Mouse (Mus musculus): ENCODE results near the gene Eng. TPM values are rescaled to one million over a fixed set of nuclear protein-coding genes. Genes with fewer than 3 reads are reported as not detected.

Gene Eng
- polyA plus RNA-seq, 1 experiment, result 31.6 TPM

DNA sequence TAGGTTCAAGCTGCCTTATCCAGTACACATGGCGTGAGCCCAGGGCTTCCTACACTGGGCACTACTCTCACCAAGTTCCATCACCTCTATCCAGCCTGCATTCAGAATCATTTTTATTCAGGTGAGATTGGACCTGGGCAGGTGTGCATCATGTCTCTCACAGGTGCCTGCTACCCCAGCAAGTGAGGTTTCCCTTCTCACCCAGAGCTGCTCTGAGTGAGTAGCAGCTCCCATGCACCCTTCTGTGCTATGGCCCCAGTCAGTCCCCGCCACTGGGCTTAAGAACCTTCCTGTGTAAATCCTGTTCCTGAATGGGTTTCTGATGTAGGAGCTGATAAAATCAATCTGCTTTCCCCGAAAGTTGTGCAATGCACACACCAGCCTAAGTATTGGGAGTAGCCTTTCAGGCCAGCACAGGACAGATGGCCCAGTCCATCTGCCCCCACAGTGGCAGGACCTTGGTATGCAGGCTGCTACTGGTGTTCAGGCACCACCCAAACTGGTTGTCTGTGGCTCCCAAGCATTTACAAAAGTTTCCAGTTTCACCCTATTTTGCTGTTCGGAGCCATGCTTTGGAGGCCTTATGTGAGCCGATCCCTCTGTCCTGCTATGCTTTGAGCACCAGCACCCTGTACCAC is 22.2 kb upstream of the Eng start:
- TF ChIP-seq POLR2A (IDR thresholded peaks at IDR 0.05; ENCODE audit: borderline replicate concordance, insufficient read depth, low read length) (no peak), CTCF (IDR thresholded peaks at IDR 0.05; ENCODE audit: borderline replicate concordance, insufficient read depth, low read depth, low read length) (0 out of 2 replicates have a peak, but pooled peaks have one; percentile 1)
- Histone ChIP-seq H3K4me3 (replicated peaks; ENCODE audit: insufficient read depth, low read depth, low read length) (no peak overlapping the region), H3K4me1 (ENCODE audit: control insufficient read depth, insufficient read depth, low read length) (peaks cover 41% of the 10 kb centered on the region), H3K27me3 (ENCODE audit: control insufficient read depth, insufficient read depth, low read length) (no peaks in the 10 kb centered on the region), H3K27ac (ENCODE audit: insufficient read depth, low read length) (0 out of 2 replicates have a peak overlapping the region, but pooled peaks have one; percentile 38)
- peak in 1 of 2 experiments; percentile 36 for DNase-seq
- WGBS, result 77% methylated on average over 5 of the region's 5 CpGs

DNA sequence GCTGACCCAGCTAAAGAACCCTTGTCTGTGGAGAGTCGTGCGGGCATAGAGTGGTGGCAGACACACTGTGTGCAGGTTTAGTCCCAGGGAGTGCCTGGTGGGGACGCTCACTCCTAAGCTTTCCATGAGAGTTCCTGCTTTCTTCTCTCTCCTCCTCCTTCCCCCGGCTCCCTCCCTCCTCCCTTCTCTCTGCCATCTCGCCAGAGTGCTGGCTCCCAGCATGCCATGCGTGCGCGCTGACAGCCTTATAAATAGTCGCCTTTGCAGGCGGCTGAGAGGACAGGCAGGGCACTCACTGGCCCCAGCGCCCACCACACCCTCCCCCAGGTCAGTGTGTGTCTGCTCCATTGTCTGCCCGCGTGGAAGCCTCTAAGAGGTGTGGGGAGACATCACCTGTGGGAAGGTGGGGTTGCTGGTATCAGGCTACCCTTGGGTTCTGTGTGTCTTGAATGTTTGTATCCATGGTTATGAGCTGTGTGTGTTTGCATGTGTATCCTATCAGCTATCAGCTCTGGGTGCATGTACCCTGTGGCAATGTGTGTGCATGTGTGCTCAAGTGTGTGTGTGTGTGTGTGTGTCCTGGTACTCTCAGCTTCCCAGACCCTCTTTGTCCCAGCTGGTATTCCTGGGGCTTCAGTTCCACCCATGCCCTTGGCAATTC is 21.1 kb upstream of the Eng start:
- DNase-seq, result peak; percentile 90 to 93
- peak overlapping the region; percentile 86 for H3K4me3 ChIP-seq (replicated peaks; ENCODE audit: insufficient read depth, low read depth, low read length)
- TF ChIP-seq POLR2A (IDR thresholded peaks at IDR 0.05; ENCODE audit: borderline replicate concordance, insufficient read depth, low read length), result peak; percentile 99
- peak; percentile 8; the same call in 1 of the 2 replicates for TF ChIP-seq CTCF (IDR thresholded peaks at IDR 0.05; ENCODE audit: borderline replicate concordance, insufficient read depth, low read depth, low read length)
- H3K27me3 ChIP-seq (ENCODE audit: control insufficient read depth, insufficient read depth, low read length), result no peaks in the 10 kb centered on the region
- 0% methylated on average over 13 of the region's 13 CpGs for WGBS
- H3K27ac ChIP-seq (ENCODE audit: insufficient read depth, low read length), result peak overlapping the region; percentile 96
- H3K4me1 ChIP-seq (ENCODE audit: control insufficient read depth, insufficient read depth, low read length), result peaks cover 46% of the 10 kb centered on the region

DNA sequence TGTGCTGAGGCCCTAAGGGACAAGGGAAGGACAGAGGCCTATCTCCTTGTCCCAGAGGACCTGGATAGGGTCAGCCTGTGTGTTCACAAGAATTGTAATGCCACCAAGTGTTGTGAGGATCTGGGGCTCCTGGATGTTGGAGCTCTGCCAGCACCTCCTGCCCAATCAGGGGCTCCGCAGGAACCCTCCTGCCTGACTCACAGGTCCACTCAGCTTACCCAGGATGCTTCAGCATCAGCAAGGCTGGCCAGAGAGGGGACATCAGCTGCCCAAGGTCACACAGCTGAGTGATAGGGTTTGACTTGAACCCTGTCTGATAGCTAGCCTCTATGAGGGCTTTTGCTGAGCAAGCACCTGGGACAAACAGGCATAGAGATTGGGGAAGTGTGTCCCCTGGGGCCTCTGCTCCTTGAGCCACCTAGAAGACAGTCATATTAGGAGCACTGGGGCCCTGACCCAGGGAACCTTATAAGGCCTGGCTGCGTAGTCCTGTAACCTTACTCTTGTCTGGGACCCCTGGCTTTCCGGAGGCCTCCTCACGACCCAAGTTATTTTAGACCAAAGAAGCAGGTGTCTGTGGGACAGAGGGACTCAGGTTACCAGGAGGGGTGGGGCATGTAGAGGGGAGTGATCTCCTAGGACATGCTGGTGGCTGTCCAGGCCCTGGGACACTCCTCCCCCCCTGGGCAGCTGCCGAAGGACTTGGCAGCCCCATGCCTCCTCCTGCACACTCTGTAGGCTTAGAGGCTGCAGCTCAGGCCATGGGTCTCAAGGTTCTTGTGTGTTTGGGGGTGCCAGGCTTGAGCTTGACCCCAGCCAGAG is 20.3 kb upstream of the Eng start:
- peak; percentile 83 to 87 for DNase-seq
- peak; percentile 18; the same call in 1 of the 2 replicates for TF ChIP-seq POLR2A (IDR thresholded peaks at IDR 0.05; ENCODE audit: borderline replicate concordance, insufficient read depth, low read length)
- no peak for TF ChIP-seq CTCF (IDR thresholded peaks at IDR 0.05; ENCODE audit: borderline replicate concordance, insufficient read depth, low read depth, low read length)
- 19% methylated on average over 5 of the region's 5 CpGs for WGBS
- peak overlapping the region; percentile 96 for H3K27ac ChIP-seq (ENCODE audit: insufficient read depth, low read length)
- peak overlapping the region; percentile 86 for H3K4me3 ChIP-seq (replicated peaks; ENCODE audit: insufficient read depth, low read depth, low read length)
- peaks cover 46% of the 10 kb centered on the region for H3K4me1 ChIP-seq (ENCODE audit: control insufficient read depth, insufficient read depth, low read length)
- H3K27me3 ChIP-seq (ENCODE audit: control insufficient read depth, insufficient read depth, low read length), result no peaks in the 10 kb centered on the region

DNA sequence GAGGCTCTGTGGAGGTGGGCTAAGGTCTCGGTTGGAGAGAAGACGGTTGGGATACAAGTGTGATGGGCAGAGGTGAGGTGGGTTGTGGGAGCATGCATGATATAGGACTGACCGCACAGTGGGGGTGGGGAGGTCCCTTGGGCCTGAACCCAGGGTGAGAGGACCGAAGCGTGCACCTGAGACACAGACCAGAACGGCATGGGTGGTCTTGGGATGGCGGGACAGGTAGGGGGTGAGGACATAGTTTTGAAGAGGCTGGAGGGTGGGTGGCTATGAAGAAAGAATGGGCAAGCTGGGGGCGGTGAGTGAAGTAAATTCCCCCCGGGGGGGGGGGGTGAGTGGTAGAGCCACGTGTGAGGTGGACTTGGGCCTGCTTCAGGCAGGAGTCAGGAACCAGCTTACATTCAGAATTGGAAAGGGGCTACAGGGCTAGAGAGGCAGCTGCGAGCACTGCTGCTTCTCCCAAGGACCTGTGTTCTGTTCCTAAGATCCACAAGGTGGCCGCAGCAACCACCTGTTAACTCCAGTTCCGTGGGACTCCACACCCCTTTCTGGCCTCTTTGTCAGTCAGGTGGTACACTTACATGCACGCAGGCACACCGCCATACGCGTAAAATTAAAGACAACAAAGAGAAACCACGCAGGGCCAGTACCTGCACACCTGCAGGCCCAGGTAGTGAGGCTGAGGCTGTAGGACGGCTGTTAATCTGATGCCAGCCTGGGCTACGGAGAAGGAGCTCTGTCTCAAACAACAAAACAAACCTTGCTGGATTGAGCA is 18.9 kb upstream of the Eng start:
- Histone ChIP-seq H3K27ac (ENCODE audit: insufficient read depth, low read length) (no peak overlapping the region), H3K4me1 (ENCODE audit: control insufficient read depth, insufficient read depth, low read length) (peaks cover 53% of the 10 kb centered on the region), H3K27me3 (ENCODE audit: control insufficient read depth, insufficient read depth, low read length) (no peaks in the 10 kb centered on the region), H3K4me3 (replicated peaks; ENCODE audit: insufficient read depth, low read depth, low read length) (peak overlapping the region; percentile 6)
- no peak for TF ChIP-seq POLR2A (IDR thresholded peaks at IDR 0.05; ENCODE audit: borderline replicate concordance, insufficient read depth, low read length)
- no peak for TF ChIP-seq CTCF (IDR thresholded peaks at IDR 0.05; ENCODE audit: borderline replicate concordance, insufficient read depth, low read depth, low read length)
- peak in 1 of 2 experiments; percentile 45 for DNase-seq
- 66% methylated on average over 20 of the region's 20 CpGs for WGBS

DNA sequence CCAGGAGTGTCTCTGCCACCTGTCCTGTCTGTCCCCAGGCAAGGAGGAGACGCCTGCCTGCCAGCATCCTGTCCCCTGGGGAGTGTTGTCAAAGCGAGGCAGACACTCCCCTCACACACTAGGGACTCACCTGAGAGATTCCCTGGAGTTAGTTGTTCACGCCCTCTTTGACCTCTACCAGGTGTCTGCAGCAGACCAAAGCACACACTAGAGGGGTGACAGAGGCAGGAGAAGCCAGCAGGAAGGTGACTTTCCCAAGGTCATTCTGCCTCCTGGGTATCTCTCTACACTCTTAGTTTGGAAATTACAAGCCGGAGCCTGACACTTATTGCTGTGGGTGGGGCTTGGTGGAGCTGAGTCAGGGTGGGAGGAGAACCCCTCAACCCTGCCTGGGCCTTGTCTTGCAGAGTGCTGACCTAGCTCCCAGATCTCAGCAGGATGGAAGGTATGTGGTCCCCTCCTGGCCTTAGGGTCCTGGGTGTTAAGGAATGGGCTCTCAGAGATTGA is 18.3 kb upstream of the Eng start:
- Histone ChIP-seq H3K4me1 (ENCODE audit: control insufficient read depth, insufficient read depth, low read length) (peaks cover 58% of the 10 kb centered on the region), H3K27me3 (ENCODE audit: control insufficient read depth, insufficient read depth, low read length) (no peaks in the 10 kb centered on the region), H3K4me3 (replicated peaks; ENCODE audit: insufficient read depth, low read depth, low read length) (no peak overlapping the region), H3K27ac (ENCODE audit: insufficient read depth, low read length) (0 out of 2 replicates have a peak overlapping the region, but pooled peaks have one; percentile 32)
- no peak for TF ChIP-seq CTCF (IDR thresholded peaks at IDR 0.05; ENCODE audit: borderline replicate concordance, insufficient read depth, low read depth, low read length)
- no peak for TF ChIP-seq POLR2A (IDR thresholded peaks at IDR 0.05; ENCODE audit: borderline replicate concordance, insufficient read depth, low read length)
- no peak for DNase-seq
- 38% methylated on average over 4 of the region's 4 CpGs for WGBS

DNA sequence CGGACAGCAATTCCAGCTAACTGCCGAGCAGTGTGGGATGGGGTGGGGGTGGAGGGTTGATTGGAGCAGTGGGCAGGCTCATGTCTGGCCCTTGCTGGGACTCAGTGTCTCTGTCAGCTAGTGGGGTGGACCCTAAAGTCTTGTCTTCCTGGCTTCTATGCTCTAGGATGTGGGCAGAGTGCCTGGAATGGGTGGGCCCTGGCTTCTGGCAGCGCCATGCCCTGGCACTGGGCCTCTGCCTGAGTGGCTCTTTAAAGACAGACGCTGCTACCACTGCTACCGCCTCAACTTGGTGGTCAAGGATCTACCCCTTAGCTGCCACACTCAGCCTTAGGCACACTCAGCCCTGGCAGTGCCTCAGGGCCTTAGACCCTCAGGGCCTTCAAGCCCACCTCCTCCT is 17.7 kb upstream of the Eng start:
- Histone ChIP-seq H3K27me3 (ENCODE audit: control insufficient read depth, insufficient read depth, low read length) (no peaks in the 10 kb centered on the region), H3K27ac (ENCODE audit: insufficient read depth, low read length) (0 out of 2 replicates have a peak overlapping the region, but pooled peaks have one; percentile 32), H3K4me3 (replicated peaks; ENCODE audit: insufficient read depth, low read depth, low read length) (peak overlapping the region; percentile 27), H3K4me1 (ENCODE audit: control insufficient read depth, insufficient read depth, low read length) (peaks cover 64% of the 10 kb centered on the region)
- peak; percentile 70 to 71 for DNase-seq
- TF ChIP-seq CTCF (IDR thresholded peaks at IDR 0.05; ENCODE audit: borderline replicate concordance, insufficient read depth, low read depth, low read length) (no peak), POLR2A (IDR thresholded peaks at IDR 0.05; ENCODE audit: borderline replicate concordance, insufficient read depth, low read length) (no peak)
- 7% methylated on average over 5 of the region's 5 CpGs for WGBS
